Mouse (Mus musculus): ENCODE measurements around the gene Cpped1.

Cpped1 gene

GRCm38 (mm10) chr16:11845309-11845708, 63.9 kb downstream of the Cpped1 start:
- DNase-seq (ENCODE audit: low spot score in 2 of 2) = no peak

GRCm38 (mm10) chr16:11843441-11843840, 65.8 kb downstream of the Cpped1 start:
- DNase-seq (ENCODE audit: low spot score in 2 of 2) = no peak

GRCm38 (mm10) chr16:11833474-11833873, 75.8 kb downstream of the Cpped1 start:
- DNase-seq (ENCODE audit: low spot score in 2 of 2) = no peak

- no peak for DNase-seq (ENCODE audit: low spot score in 2 of 2)
Observed at GRCm38 (mm10) chr16:11828816-11829215, 80.4 kb downstream of the Cpped1 start.

GRCm38 (mm10) chr16:11824833-11825232, 84.4 kb downstream of the Cpped1 start:
- DNase-seq (ENCODE audit: low spot score in 2 of 2) = no peak

- DNase-seq (ENCODE audit: low spot score in 2 of 2) = no peak
Observed at GRCm38 (mm10) chr16:11824385-11824784, 84.9 kb downstream of the Cpped1 start.

GRCm38 (mm10) chr16:11820791-11821190, 88.5 kb downstream of the Cpped1 start:
- no peak for DNase-seq (ENCODE audit: low spot score in 2 of 2)

GRCm38 (mm10) chr16:11814935-11815650, 94.2 kb downstream of the Cpped1 start:
- DNase-seq (ENCODE audit: low spot score in 2 of 2) = no peak

- no peak for DNase-seq (ENCODE audit: low spot score in 2 of 2)
Observed at GRCm38 (mm10) chr16:11812119-11812518, 97.1 kb downstream of the Cpped1 start.

- no peak for DNase-seq (ENCODE audit: low spot score in 2 of 2)
Observed at GRCm38 (mm10) chr16:11809615-11810014, 99.6 kb downstream of the Cpped1 start.

- DNase-seq (ENCODE audit: low spot score in 2 of 2) = no peak
Observed at GRCm38 (mm10) chr16:11801960-11802539, 107.2 kb downstream of the Cpped1 start.

- no peak for DNase-seq (ENCODE audit: low spot score in 2 of 2)
Observed at GRCm38 (mm10) chr16:11795758-11796460, 113.3 kb downstream of the Cpped1 start.

- DNase-seq (ENCODE audit: low spot score in 2 of 2) = no peak
Observed at GRCm38 (mm10) chr16:11794628-11795027, 114.6 kb downstream of the Cpped1 start.

- no peak for DNase-seq (ENCODE audit: low spot score in 2 of 2)
Observed at GRCm38 (mm10) chr16:11793391-11793790, 115.9 kb downstream of the Cpped1 start.

- DNase-seq (ENCODE audit: low spot score in 2 of 2) = no peak
Observed at GRCm38 (mm10) chr16:11790476-11790875, 118.8 kb downstream of the Cpped1 start.

- no peak for DNase-seq (ENCODE audit: low spot score in 2 of 2)
Observed at GRCm38 (mm10) chr16:11785806-11786205, 123.4 kb downstream of the Cpped1 start.

- no peak for DNase-seq (ENCODE audit: low spot score in 2 of 2)
Observed at GRCm38 (mm10) chr16:11784354-11784753, 124.9 kb downstream of the Cpped1 start.

- no peak for DNase-seq (ENCODE audit: low spot score in 2 of 2)
Observed at GRCm38 (mm10) chr16:11783337-11783736, 125.9 kb downstream of the Cpped1 start.

GRCm38 (mm10) chr16:11782082-11782481, 127.2 kb downstream of the Cpped1 start:
- DNase-seq (ENCODE audit: low spot score in 2 of 2) = no peak

- DNase-seq (ENCODE audit: low spot score in 2 of 2) = no peak
Observed at GRCm38 (mm10) chr16:11778715-11779460, 130.4 kb downstream of the Cpped1 start.

- DNase-seq (ENCODE audit: low spot score in 2 of 2) = no peak
Observed at GRCm38 (mm10) chr16:11778191-11778590, 131.1 kb downstream of the Cpped1 start.

GRCm38 (mm10) chr16:11776528-11776927, 132.7 kb downstream of the Cpped1 start:
- no peak for DNase-seq (ENCODE audit: low spot score in 2 of 2)

Data from natural killer cell, adult 2 months (primary cell).